Mouse (Mus musculus) cerebellum, adult 11-12 months (tissue): ENCODE results near the gene Ganab.
"Not testable (repeated sequence)": the region's sequence is repeated elsewhere in the genome, so short reads cannot be mapped to it uniquely, and the experiment has no call there.

Source experiments
- DNase-seq: peaks from one replicate; pipeline ENCODE4 v3.0.0; 2022

The Ganab gene

DNA sequence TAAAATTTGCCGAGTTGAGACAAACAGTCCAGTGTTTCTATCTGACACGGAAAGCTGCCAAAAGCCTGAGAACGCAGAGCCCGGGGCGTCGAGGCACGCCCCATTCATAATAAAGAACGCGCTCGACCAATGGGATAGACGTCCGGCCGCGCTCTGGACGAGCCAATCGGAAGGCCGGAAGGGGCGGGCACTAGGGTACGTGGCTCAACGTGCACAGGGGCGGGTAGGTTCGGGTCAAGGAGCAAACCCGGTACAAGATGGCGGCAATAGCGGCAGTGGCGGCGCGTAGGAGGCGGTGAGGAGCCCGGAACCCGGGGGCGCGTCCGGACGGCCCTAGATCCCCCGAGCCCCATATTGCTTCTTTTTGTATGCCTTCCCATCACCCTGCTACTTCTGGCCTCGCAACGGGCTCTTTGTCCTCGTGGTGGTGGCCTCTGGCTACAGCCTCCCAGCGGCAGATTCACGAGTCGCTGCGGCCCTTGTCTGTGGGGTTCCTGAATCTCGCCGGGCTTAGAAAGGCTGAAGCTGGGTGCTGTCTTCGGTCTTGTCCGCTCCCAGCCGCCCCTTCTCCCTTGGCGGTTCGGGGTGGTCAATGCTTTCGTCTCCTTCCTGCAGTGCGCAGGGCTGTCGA is at the start of gene Ganab:
Gene Ganab (plus strand): TSS at position 207 of the 631 bp plus-strand sequence.
- peak; percentile 95 for DNase-seq

DNA sequence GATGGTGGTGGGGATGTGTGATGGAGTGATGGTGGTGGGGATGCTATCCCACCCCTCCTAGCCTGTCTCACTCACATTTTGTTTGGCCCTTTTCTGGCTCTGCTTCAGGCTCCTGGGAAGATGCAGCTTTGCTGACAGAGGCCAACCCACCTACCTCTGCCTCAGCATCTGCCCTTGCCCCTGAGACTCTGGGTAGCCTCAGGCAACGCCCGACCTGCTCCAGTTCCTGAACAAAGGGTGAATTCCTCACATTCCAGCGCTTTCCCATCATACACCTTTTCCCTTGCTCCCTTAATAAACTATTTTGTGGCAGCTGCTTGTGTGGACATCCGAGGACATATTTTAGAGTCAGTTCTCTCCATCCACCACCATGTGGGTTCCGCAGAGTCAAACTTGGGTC is 49.5 kb upstream of the Ganab start:
- no peak for DNase-seq

DNA sequence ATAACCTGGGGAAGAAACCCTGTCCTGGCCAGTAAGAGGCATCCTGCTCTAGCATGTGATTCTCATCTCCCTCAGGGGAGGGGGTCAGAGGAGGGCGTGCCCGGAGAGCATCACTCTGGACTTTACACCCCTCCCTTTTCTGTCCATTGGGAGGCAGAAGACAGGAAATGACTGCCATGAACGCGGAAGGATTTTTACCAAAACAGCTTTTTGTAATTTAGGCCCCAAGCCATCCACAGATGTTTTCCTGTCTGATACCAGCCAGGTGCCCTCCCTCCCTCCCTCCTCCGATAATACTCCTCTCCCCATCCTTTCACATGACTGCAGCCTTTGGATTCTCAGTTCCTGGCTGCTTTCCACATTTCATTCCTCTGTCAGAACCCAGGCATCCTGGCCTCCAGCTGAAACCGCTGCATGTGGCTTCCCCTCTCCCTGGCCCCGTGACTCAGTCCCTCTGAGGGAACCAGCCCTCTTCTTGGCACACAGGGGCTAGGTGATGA is 47.4 kb upstream of the Ganab start, which contains the start of gene Lrrn4cl:
Gene Lrrn4cl (plus strand): TSS at position 367 of the 500 bp plus-strand sequence.
- no peak for DNase-seq

DNA sequence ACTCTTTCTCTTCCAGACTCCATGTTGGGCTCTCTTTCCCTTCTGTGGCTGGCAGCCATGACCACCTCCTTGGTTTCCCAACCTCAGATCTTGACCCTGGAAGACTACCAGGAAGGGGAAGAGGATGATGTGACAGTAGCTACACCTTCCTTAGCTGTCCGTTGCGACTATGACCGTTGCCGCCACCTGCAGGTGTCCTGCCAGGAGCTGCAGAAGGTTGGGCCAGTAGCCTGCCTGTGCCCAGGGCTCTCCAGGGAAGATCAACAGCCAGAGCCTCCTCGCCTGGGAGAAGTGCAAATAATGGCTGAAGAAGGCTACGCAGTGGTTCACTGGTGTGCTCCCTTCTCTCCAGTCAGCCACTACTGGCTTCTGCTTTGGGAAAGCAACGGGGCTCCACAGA is 46.2 kb upstream of the Ganab start:
- no peak for DNase-seq

DNA sequence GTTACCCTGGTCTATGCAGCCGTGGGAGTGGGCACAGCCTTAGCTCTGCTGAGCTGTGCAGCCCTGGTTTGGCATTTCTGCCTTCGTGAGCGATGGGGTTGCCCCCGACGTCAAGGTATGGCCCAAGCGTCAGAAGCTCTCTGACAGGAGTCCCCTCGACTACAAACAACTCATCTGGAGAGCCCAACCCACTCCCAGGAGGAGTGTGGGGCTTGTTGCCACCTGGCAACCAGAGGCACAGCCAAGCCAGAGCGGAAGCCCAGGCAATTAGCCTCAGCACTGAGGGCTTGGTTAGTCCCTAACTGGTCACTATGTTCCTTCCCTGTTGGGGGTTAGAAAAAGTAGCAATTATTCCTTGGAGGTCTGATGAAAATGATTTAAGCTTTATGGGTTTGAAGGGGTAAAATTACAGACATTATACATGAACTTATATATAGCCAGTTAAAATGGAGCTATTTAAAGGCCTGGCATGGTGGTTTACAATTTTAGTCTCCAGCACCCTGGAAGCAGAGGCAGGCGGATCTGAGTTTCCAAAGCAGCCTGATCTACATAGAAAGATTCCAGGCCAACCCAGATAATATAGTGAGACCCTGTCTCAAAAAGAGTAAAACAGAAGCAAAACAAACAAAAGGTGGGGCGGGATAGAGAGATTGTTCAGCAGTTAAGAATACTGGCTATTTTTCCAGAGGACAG is 45.5 kb upstream of the Ganab start:
- no peak for DNase-seq

DNA sequence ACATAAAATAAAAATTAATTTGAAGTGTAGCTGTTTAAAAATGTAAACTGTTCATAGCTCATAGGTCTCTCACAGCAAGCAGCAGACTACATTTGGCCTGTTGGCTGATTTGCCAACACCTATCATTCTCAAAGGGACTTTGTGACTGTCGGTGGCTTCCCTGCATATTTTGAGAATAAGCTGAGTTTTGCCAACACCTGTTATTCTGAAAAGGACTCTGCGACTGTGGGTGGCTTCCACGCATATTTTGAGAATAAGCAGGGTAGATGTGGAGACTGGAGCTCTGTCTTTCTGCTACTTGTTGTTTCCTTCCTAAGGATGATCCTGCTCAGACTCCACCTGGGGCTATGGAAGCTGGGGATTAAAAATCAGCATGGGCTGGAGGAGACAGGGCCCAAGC is 44.8 kb upstream of the Ganab start:
- DNase-seq: no peak

DNA sequence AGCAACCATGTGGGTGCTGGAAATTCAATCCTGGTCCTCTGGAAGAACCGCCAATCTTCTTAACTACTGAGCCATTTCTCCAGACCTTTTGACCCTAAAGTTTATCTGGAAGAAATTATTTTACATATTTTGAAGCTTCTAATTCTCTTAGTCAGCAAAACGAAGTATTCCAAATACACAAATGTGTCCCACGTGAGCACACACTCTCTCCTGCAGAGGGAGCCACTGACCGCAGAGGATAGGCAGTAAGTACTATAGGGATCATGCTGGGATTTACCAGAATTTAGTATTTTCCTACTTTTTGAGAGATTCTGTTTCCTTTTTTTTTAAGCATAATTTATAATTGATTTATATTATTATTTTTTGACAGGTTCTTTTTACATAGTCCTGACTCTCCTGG is 40.2 kb upstream of the Ganab start:
- no peak for DNase-seq

DNA sequence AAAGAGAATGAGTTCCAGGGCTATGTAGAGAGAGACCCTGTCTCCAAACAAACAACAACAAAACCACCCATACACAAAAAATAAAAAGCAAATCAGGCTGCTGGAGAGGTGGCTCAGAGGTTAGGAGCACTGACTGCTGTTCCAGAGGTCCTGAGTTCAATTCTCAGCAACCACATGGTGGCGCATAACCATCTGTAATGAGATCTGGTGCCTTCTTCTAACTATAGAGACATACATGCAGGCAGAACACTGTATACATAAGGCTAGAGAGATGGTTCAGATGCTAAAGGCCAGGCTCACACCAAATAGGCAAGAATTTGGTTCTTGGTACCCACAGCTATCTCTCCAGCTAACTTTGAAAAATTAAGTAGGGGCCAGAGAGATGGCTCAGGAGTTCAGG is 38.9 kb upstream of the Ganab start:
- no peak for DNase-seq

DNA sequence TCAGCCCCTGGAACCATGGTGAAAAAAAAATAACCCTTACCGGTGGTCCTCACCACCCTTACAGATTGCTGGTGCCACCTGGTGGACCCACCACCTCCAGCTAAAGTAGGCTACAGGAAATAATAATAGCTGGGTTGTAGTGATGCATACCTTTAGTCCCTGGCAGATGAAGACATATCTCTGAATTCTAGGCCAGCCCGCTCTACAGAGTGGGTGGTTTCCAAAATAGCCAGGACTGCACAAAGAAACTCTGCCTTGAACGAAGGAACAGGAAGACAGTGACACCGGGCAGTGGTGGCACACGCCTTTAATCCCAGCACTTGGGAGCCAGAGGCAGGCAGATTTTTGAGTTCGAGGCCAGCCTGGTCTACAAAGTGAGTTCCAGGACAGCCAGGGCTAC is 33.6 kb upstream of the Ganab start:
- no peak for DNase-seq

DNA sequence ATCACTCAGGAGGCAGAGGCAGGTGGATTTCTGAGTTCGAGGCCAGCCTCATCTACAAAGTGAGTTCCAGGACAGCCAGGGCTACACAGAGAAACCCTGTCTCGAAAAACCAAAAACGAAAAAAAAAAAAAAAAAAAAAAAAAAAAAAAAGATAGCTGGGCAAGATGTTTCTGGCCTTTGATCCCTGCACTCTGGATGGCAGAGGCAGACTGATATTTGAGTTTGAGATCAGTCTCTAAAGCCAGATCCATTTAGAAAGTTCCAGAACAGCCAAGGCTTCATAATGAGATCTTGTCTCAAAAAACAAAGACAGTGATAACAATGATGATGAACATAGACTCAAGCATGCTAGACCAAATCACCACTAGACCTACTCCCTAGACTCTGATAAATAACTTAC is 27.5 kb upstream of the Ganab start:
- not testable (repeated sequence) for DNase-seq

DNA sequence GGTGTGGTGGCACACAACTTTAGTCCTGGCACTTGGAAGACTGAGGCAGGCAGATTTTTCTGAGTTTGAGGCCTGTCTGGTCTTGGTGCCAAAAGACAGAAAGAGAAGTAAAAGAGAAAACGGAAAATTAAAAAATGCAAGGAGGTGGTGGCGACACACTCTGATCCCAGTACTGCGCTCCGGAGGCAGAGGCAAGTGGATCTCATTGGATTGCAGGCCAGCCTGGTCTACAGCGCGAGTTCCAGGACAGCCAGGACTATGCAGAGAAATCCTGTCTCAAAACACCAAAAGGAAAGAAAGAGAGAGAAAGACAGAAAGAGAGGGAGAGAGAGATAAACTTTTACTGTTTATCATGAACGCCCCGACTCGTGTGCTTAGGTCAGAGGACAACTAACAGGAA is 27.0 kb upstream of the Ganab start:
- no peak for DNase-seq

DNA sequence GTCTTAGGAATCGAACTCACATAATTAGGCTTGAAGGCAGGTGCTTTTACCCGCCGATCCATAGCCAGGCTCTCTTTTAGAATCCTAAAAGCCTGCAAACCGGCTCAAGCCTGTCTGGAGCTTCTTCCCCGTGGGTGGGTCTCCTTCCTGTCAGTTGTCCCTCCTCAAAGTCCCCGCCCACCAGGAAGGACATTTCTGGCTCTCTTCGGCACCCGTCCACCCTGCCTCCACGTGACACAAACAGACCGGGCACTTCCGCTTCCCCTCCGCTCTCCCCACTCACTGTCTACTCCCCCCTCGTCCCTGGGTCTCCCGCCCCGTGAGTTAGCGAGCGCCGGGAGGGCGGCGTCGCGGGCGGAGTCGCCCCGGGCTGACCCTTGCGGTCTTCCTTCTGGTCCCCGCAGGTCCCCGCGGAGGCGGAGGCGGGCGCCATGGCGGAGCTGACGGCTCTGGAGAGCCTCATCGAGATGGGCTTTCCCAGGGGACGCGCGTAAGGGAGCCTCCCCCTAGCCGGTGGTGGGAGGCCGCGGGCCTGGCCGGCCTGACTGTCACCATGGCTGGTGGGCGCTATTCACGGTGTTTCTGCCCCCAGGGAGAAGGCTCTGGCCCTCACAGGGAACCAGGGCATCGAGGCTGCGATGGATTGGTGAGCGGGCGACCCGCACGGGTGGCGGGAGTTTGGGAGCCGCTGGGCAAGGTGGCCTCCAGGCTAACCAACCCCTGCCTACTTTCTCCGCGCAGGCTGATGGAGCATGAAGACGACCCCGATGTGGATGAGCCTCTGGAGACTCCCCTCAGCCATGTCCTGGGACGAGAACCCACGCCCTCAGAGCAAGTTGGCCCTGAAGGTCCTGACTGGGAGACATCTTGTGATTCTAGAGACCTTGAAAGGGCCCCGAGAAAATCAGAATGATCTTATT is 26.3 kb upstream of the Ganab start, which contains the start of gene Ubxn1:
Gene Ubxn1 (plus strand): TSS at position 230 of the 920 bp plus-strand sequence.
- peak; percentile 97 for DNase-seq

DNA sequence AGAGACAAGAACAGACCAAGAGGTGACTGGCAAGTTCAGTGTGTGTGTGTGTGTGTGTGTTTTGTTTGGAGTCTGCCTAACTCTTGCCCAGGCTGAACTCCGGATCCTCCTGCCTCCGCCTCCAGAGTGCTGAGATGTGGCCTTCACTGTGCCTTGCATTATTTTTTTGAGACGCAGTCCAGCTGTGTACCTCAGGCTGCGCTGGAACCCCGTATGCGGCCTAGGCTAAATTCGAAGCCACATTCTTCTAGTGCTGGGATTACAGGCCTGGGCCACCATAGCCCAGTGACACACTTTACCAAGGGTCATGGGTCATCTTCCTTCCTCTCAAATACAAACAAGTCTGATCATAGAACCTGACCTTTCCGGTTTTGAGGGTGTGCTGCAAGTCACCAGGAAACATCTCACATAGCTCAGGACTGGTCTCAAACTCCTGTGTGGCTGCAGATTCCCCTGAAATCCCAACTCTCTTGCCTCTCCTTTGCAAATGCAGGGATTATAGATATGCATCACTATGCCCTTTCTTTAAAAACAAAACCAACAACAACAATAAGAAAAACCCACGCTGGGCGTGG is 25.5 kb upstream of the Ganab start:
- DNase-seq: no peak

DNA sequence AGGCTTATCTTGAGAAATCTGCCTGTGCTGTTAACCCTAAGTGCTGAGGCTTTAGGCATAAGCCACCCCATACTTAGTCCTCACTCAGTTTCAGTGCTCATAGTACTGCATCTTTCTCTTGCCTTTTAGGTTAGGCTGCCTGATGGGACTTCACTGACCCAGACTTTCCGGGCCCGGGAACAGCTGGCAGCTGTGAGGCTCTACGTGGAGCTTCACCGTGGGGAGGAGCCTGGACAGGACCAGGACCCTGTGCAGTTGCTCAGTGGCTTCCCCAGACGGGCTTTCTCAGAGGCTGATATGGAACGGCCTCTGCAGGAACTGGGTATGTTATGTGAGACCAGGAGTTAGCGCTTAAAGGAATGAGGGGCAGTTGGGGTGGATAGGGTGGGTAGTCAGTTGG is 22.8 kb upstream of the Ganab start:
- no peak for DNase-seq

DNA sequence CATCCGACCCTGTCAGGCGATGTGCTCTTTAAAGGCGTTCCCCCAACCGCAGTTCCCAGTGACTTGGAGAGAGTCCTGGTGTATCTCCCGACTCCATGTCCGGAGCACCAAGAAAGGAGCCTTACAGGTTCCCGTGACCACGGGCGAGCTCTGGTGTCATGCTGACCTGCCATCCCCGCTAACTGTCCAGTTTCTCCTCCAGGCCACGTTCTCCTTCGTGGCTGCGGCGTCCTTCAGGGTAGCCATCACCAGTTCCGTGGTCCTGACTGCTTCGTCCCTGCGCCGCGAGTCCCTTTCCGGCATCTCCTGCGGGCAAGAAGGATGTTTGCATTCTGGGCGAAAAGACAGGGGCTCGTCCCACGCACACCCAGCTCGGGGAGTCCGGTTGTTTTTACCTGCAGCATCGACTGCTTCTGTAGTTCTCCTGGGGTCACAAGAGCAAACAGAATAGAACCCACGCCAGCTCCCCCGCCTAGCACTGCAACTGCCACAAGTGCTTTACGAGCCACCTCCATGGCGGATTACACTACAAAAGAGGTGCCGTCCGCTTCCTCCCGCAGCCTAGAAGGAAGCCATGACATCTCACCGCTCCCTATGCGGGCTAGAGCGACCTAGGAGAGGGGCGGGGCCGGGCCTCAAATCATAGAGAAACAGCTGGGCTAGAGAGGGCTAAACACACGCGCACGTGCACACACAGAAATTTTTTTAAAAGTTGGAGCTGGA is 17.4 kb upstream of the Ganab start, which contains the start of gene Uqcc3:
Gene Uqcc3 (minus strand): TSS at position 613 of the 723 bp plus-strand sequence.
- DNase-seq: peak; percentile 88

DNA sequence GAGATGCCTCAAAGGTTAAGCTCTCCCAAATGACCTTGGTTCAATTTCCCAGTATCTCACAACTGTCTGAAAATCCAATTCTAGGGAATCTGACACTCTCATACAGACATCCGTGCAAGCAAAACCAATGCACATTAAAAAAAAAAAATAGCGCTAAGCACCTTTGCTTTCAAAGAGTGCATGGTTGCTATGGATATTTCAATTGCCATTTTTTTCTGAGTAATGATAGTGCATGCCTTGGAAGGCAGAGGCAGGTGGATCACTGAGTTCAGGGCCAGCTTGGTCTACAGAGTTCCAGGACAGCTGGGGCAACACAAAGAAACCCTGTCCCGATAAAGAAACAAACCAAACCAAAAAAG is 16.9 kb upstream of the Ganab start:
- no peak for DNase-seq

DNA sequence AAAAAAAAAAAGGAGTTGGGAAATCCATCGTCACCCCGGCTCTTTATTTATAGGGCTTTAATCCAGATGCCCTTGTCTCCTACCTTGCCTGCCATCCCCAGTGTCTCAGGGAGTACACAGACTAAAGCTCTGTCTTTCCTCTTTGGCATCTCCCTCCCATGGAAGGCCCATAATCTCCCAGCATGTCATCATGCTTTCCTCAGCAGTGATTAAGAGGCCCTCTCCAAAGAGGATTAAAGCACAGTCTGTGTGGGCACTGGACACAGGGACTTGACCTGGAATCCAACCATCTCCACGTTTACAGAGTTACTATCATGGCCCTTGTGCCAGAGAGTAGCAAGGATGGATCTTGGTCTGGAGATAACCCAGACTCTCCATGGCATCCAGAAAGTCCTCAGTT is 14.3 kb upstream of the Ganab start, which contains the start of the genes Lbhd1 and Gm49403:
Gene Lbhd1 (plus strand): TSS at position 117 of the 400 bp plus-strand sequence.
Gene Gm49403 (plus strand): TSS at position 315 of the 400 bp plus-strand sequence.
- DNase-seq: no peak

DNA sequence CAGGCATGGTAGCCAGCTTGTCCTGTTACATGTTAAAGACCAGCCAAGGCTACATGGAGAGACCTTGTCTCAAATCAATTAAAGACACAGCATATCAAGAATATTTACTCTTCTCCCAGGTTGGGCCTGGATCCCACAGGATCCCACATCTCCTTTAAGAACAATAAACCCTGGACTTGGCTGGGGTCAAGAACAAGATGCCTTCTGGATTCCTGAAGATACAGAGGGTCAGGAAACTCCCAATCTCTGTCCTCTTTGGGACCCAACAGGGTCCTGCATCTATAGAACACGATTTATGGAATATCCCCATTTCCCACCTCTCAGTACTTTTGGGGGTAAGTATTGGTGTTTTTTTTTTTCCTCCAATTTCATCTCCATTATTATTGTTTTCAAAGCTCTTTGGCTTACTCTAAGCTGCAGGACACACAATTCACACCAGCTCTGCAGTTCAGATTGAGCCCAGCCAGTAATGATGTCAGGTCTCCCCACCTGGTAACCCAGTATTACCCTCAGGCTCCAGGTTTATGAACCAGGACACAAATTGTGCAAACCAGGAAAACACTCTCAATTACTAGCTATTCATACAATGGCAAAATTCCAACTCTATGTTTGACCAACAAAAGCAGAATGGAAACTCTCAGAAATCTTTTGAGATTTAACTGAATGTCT is 10.8 kb upstream of the Ganab start:
- DNase-seq: no peak

DNA sequence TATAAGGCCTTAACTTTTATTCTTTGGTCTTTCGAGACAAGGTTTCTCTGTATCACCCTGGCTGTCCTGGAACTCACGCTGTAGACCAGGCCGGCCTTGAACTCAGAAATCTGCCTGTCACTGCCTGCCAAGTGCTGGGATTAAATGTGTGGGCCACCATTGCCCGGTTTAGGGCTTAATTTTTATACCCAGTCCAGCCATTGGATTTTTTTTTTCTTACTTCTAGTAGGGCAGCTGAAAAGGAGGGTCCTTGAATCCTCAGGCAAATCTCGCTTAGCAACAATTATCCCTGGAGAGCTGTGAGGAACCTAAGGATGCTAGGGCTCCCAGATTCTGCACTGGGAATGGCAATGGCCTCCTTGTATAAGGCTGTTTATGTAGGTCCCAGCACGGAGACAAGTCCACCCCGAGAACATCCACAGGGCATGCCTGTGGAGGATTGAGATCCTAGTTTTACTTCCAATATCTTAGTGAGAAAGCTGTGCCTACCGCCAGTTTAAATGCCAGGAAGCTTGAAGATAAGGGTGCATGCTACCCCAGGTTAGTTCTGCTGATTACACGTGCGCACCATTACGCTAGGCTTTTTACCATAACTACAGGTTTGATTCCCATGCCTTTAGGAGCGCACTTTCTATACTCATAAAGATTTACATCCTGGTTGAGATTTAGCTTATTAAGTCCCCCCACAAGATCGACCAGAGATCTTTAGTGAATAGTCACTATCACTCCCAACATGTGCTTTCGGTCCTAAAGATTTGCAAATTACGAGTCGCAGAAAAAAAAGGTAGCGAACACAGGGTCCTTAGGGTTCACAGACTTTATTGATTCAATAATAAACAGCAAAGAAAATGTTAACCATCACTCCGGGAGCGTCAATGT is 10.0 kb upstream of the Ganab start:
- no peak for DNase-seq
